Mouse (Mus musculus) retina, postnatal 1 day (tissue): ENCODE data around the gene Peak1.

Source experiments
- DNase-seq: peaks from one replicate; pipeline ENCODE4 v3.0.0-alpha.2; 2012

Peak1 gene

DNA sequence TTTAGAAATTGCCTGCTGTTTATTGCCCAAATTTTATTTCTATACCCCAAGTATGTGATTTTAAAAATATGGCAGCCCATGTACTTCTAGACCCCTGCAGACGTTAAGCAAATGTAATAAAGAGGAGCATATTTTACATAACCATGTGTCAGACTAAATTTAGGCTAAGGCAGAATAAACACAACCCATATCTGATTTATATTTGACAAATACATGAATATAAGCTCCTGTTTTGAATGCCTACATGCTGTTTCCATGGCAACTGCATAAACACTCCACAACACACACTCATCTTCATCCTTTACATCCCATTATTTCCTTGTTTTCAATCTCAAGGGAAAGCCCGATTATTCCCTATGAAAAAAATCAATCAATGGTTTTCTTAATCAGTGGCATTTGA, 108.8 kb downstream of the Peak1 start:
- DNase-seq: no peak

DNA sequence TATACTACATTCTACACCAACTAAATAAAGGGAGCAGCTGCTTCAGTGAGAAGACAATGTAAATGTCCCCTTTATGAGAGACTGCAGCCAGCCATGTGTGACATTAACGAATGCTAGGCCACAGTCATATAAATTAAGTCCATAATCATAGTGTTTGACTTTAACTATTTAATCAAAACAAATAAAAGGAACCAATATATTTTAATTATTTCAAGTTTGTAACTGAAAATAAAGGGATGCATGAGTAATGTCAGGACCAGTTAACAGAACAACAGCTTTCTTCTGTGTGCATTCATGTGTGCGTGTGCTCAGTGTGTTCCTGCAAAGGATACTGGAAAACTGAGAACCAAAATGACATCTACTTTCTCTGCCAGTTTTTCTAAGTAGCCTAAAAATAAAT, 113.3 kb downstream of the Peak1 start:
- DNase-seq: peak; percentile 65

DNA sequence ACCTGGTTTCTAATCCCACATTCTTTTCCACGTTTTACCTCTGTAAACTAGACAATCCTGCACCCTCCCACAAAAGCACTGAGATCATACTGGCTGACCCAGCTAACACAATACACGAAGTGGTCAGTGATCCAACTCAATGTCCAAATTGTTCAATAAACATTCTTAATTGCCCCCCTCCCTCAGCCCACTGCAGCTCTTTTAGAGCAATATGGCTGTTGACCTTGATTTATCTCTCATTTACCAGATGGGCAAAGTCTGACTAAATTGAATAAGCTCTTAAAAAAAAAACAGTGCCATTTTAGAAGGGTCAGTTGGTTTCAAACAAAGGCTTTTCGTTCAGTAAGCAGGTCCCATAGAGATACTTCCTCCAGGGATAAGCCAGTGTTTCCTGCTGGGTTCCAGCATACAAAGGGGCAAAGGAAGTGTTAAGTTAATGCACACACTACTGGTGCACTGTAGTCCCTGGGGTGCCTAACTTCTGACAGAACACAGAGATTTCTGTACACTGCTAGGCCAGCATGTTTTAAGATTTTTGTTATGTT, 114.9 kb downstream of the Peak1 start:
- DNase-seq: peak; percentile 91

- no peak for DNase-seq
These were observed 127.8 kb downstream of the Peak1 start for GRCm38 (mm10) chr9:56290019-56290418.

DNA sequence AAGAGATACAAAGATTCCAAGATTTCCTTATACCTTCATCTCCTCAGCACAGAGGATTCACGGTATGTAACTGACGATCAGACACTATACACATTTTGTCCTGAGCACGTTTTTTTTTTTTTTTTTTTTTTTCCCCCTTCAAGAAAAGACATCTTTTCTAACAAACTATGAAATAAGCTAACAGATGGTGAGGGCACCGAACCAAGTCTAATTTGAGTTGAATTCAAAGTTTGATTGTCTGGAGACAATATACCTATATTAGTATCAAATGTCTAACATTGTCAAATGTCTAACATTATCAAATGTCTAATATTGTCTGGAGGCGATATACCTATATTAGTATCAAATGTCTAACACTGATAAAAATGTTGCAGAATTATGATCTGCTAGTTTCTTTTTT, 135.4 kb downstream of the Peak1 start:
- DNase-seq: no peak

- DNase-seq: no peak
These were observed 144.3 kb downstream of the Peak1 start for GRCm38 (mm10) chr9:56273576-56273975.

- no peak for DNase-seq
These were observed 145.6 kb downstream of the Peak1 start for GRCm38 (mm10) chr9:56272247-56272598.

GRCm38 (mm10) chr9:56271326-56272246, 146.3 kb downstream of the Peak1 start:
- peak; percentile 10 for DNase-seq

DNA sequence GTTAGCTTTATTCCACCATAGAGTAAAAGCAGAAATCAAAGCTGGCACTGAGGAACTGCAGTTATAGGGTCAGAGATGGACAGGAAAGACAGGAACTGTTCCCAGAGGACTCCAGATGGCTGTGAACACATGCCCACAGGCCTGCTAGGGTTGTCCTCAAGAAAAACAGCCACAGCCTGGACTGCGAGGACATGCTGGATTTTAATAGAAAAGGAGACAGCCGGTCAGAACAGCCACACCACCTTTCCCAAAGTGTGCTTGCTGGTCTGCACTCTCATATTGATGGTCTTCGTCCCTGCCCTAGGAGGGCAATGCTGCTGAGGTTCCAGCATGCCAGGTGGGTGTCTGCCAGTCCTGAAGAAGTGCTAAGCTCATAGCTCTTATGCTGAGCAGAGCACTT, 148.8 kb downstream of the Peak1 start:
- DNase-seq: no peak

DNA sequence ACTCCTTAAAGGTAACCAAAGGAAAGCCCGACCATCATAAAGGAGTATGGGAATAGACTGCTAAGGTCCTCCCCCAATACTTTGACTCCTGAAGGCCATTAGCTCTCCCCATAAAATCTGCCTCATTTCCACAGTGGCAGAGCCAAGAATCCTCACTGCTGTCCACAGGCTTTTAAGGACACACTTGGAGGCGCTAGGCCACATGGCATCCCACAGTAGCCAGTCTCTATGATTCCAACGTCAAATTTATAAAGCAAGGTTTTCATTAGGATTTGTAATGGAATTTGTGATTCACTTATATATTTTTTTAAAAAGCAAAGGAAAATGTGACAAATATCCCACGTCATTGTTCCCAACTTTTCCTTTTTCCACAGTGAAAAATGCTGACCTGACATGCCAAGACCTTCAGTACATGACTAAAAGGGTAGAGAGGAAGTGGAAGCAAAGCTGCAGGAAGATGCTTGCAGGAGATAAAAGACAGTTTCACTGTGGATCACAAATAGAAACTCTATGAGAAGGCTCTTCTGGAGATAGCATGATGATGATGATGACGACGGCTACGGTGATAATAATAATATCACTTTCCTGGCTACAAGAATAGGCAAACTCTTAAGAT, 151.6 kb downstream of the Peak1 start:
- DNase-seq: no peak

- no peak for DNase-seq
These were observed 152.2 kb downstream of the Peak1 start for GRCm38 (mm10) chr9:56265460-56266199.

DNA sequence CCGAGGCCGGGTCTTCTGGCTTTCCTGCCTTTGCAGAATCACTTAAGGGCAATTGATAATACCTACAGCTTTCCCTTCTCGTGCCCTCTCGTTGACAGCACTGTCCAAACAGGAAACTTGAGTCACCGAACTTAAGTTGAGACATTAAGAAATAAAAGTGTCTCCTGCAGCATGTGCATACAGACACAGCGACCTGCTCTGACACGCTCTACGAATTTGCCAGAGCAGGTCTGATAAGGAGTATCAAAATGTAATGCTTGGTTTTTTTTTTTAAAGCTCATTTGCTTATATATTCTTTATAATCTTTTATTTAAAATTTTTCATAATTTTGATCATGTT, 152.9 kb downstream of the Peak1 start:
- no peak for DNase-seq

- peak; percentile 58 for DNase-seq
These were observed 153.4 kb downstream of the Peak1 start for GRCm38 (mm10) chr9:56264308-56265021.

GRCm38 (mm10) chr9:56263055-56263454, 154.8 kb downstream of the Peak1 start:
- no peak for DNase-seq

DNA sequence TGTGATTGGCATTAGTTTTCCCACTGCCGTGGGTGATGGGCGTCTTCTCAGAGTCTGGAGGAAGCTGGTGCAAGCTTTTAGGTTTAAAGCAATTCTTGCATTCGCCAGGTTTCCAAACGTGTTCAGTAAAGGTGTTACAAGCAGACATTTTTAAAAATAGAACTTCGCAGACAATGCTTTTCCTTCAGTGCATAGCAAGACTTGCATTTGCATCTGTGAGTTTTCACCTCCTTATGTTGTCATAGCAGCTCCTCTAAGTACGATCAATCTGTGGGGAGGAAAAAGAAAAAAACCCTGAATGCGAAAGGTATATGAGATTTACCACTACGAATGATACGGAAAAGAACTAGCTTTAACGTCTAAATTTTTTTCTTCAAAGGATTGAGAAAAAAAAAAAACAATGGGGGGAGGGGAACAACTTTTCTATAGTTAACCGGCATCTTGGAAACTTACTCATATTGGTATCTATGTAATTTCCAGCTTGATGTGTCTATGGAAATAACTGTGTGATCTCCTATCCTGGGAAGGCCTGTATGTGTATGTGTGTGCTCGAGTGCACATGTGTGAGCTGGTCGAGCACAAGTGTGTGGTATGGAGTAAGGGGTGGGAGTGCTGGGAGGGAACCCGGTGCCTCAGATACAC, 157.3 kb downstream of the Peak1 start:
- DNase-seq: peak; percentile 19

DNA sequence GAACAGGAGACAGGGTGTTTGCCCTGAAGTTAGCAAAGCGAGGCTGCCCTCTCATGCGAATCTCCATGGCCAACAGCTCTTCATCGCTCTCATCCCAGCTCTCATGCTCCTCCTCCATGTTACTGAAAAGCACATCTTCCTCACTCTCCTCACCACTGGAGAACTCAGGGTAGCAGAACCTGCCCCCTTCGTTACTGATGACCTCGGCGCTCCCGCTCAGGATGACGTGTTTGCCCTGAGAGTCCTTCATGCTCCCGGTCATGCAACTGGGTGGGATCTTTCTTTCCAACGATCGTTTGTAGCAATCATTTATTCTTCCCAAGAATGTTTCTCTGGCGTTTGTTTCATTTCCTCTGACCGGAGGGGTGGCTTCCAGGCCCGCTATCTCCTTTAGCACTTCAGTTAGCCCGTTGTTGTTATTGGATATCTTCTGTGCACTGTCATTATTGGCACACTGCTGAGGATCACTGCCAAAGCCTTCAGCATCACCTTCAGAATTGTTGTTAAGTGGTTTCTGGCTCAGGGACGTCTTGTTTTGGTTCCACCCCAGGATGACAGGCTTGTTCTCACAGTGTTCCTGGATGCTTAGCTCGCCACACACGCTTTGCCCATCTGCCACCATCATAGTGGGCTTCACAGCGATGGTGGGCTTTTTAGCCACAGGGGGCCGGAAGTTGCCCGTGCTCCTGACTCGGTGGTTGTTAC, 157.9 kb downstream of the Peak1 start:
- no peak for DNase-seq

- DNase-seq: no peak
These were observed 159.5 kb downstream of the Peak1 start for GRCm38 (mm10) chr9:56258261-56258790.

GRCm38 (mm10) chr9:56257227-56258000, 160.5 kb downstream of the Peak1 start:
- DNase-seq: no peak

DNA sequence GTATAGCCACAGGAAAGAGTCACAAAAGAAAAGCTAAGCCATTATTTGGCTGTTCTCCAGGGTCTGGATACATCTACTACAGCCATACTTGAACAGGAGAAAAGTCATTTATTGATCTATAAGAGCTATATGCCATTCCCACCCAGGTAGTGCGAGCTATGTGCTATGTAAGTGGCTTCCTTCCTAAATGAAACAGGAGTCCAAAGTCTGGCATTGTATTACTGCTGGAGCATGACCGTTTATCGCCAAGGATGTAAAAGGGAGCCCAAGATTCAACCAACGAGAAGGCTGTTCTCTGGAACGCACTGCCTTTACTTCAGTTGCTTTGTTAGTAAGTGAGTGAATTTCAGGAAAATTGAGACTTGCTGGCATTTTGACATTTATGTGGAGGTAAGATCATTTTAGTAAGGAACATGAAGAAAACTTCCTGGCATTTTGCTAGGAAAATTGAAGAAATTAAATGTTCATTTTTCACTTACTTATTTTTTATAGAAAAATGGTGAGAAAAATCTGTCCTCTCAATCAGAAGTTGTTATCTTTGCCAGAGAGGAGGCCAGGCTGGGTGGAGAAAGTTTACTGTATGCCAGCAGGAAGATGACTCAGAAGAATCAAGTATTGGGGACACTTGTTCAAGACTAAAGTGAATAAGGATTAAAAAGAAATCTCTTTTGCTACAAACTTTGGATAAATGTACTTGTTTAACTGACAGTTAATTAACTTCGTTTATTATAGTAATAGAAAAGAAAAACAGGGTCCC, 162.0 kb downstream of the Peak1 start:
- DNase-seq: no peak

- DNase-seq: no peak
These were observed 173.5 kb downstream of the Peak1 start for GRCm38 (mm10) chr9:56244336-56244735.
